Mouse (Mus musculus): ENCODE results near the gene Cldn16.

- TF ChIP-seq CTCF (IDR thresholded peaks at IDR 0.05 in 2 of 3, conservative IDR thresholded peaks at IDR 0.05 in 1 of 3; ENCODE audit: control insufficient read depth in 1 of 3, insufficient read depth in 1 of 3, low read depth in 2 of 3, low read length in 3 of 3, poor library complexity in 1 of 3, severe bottlenecking in 1 of 3), result no peak
- no peak for TF ChIP-seq NRF1 (IDR thresholded peaks at IDR 0.05; ENCODE audit: insufficient read depth, low read depth, low read length, poor library complexity, severe bottlenecking)
- no peak for TF ChIP-seq EP300 (IDR thresholded peaks at IDR 0.05; ENCODE audit: low read depth in 1 of 2, low read length in 2 of 2)
- no peak for TF ChIP-seq MAFK (IDR thresholded peaks at IDR 0.05; ENCODE audit: borderline replicate concordance, low read depth, low read length)
- no peak for TF ChIP-seq JUND (IDR thresholded peaks at IDR 0.05; ENCODE audit: low read depth, low read length)
- TF ChIP-seq ETS1 (IDR thresholded peaks at IDR 0.05; ENCODE audit: low read depth, low read length), result no peak
- TF ChIP-seq TCF12 (IDR thresholded peaks at IDR 0.05; ENCODE audit: low read depth, low read length), result no peak
- TF ChIP-seq CHD1 (IDR thresholded peaks at IDR 0.05; ENCODE audit: low read depth, low read length), result no peak
These were observed 44.3 kb upstream of the Cldn16 start for GRCm38 (mm10) chr16:26418616-26419015.
